Mouse (Mus musculus) mesoderm, embryonic 11.5 days (tissue): ENCODE results near the gene Tars2.

Experiments
- DNase-seq: peaks from one replicate; pipeline ENCODE4 v3.0.0-alpha.2; 2012; ENCODE audit warnings: low read depth, low spot score

The Tars2 gene

GRCm38 (mm10) chr3:95734092-95734702 lies 25.8 kb downstream of the Tars2 start:
- no peak for DNase-seq

- DNase-seq: no peak
Measured at GRCm38 (mm10) chr3:95732744-95733521, 27.1 kb downstream of the Tars2 start.

- DNase-seq: no peak
Measured at GRCm38 (mm10) chr3:95732297-95732696, 27.7 kb downstream of the Tars2 start.

DNA sequence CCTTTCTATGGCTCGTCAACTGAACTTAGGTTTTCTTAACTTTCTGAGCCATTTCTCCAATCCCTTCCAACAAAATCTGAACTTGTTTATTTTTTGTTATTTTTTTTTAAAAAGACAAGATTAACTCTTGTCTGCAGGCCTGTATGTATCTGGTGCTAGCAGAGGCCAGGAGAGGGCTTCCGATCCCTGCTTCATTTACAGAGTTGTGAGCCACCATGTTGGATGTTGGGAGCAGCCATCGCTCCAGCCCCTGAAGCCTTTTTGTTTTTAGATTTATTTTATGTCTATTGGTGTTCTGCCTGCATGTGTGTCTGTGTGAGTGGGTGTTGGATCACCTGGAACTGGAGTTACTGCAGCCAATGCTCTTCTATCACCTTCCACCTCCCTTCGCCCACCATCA lies 28.2 kb downstream of the Tars2 start:
- DNase-seq: no peak

- peak; percentile 38 for DNase-seq
Measured at GRCm38 (mm10) chr3:95730431-95730830, 29.6 kb downstream of the Tars2 start.

- no peak for DNase-seq
Measured at GRCm38 (mm10) chr3:95728906-95729305, 31.1 kb downstream of the Tars2 start.

- DNase-seq: no peak
Measured at GRCm38 (mm10) chr3:95726696-95727358, 33.2 kb downstream of the Tars2 start.

- no peak for DNase-seq
Measured at GRCm38 (mm10) chr3:95725863-95726262, 34.1 kb downstream of the Tars2 start.

- no peak for DNase-seq
Measured at GRCm38 (mm10) chr3:95722386-95722785, 37.6 kb downstream of the Tars2 start.

DNA sequence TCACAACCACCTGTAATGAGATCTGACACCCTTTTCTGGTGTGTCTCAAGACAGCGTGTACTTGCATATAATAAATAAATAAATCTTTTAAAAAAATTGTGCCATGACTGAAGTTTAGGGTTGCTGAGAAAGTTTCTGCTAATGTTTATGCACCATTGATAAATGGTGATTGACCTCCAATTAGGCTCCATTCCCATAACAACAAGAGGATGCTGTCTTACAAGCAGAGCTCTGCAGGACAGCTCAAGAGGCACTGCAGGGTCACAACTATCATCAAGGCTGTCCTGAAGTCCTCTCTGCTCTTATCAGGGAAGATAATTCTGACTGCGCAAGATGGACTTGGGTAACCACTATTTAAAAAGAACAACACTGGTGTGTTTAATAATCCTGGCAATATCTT lies 41.9 kb downstream of the Tars2 start:
- no peak for DNase-seq

DNA sequence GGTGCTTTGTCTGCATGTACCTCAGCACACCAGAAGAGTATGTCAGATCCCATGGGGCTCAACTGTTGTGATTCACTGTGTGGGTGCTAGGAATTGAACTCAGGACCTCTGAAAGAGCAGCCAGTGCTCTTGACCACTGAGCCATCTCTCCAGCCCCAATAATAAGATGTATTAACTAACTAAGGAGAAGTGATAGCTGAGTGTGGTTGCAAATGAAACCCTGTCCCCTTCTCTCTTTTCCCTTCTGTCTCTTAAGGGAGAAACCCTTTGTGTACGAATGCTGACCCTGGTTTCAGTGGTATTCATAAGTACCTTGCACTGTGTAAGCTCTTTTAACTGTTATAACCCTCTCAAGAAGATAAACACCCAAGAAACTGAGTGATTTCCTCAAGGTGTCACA lies 43.9 kb downstream of the Tars2 start:
- no peak for DNase-seq

GRCm38 (mm10) chr3:95709967-95710366 lies 50.0 kb downstream of the Tars2 start:
- no peak for DNase-seq

DNA sequence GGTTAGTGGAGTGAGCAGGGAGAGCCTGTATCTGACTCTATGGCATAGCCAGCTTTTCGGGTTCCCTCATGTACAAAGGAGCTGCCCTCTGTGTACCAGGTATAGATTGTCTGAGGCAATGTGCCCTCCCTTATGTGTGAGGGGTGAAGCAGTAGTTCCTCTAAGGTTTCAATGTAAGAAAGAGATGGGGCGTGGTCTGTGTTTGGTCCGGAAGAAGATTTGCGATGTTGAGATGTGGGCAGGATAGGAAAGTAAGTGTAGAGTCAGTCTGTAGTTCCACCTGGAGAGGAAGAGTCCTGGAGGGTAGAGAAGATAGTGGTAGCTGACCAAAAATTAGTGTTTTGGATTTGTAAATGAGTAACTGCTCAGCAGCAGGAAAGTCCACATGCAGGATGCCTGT lies 51.0 kb downstream of the Tars2 start:
- no peak for DNase-seq

DNA sequence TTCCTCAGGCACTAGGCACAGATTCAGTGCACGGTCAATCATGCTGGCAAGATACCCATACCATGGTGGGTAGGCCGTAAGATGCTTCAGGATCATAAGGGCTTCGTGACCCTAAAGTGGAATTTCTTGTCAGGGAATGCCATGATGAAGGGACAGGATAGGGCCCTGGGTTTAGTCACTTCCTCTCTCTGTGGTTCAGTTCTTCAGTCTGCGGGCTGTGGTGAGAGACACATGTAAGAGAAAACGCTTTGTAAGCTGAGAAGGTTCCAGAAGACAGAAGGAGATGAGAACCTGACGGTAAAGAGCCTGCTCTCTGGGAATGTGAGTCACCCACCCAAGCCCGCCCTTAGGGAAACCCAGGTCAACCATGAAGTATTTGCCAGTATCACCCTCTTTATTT lies 52.5 kb downstream of the Tars2 start:
- no peak for DNase-seq

DNA sequence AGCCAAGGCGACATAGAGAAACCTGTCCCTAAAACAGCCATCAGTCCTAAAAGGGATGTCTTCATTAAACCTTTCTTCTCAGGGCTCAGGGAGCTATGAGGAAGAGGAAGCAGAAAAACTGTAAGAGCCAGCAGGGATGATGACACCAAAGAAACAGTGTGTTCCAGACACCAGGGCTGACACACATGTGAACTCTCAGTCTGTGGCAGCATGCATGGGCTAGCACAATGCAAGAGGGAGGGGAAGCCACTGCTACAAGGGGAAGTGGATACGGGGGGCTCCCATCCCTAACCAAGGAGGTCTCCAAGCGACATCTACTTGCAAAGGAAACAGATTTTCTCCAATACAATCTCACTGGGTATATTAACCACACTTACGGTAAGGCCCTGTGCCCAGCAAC lies 53.7 kb downstream of the Tars2 start:
- DNase-seq: no peak

DNA sequence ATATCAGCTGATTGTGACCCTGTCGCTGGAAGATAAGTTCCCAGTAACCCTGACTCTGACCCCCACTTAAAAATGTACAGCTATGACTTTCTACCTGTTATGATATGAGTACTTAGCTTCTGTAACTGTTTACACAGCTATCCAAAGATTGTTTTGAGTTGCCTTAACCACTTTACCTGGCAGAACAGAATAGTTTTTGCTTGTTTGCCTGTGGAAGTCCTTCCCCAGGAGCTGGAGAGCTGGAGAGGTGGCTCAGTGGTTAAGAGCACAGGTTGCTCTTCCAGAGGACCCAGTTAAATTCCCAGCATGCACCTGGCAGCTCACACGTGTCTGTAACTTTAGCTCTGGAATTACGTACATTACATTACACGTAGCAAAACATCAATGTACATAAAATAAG lies 55.4 kb downstream of the Tars2 start:
- DNase-seq: no peak

DNA sequence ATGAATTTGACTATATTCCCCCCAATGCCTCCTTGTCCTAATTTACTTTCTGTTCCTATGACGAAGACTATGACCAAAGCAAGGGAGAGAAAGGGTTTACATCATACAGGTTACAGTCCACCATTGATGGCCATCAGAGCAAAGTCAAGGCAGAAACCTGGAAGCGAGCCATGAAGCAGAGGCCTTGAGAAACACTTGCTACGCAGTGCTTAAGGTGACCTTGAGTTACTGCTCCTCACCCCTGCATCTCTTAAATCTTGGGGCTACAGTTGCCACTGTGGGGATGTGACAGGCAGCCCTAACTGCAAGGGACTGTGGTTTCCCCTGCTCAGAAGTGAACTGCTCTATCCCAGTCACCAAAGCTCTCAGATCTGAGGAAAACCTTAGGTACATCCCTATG lies 56.7 kb downstream of the Tars2 start:
- DNase-seq: no peak

GRCm38 (mm10) chr3:95701877-95702540 lies 58.0 kb downstream of the Tars2 start:
- peak; percentile 83 for DNase-seq

DNA sequence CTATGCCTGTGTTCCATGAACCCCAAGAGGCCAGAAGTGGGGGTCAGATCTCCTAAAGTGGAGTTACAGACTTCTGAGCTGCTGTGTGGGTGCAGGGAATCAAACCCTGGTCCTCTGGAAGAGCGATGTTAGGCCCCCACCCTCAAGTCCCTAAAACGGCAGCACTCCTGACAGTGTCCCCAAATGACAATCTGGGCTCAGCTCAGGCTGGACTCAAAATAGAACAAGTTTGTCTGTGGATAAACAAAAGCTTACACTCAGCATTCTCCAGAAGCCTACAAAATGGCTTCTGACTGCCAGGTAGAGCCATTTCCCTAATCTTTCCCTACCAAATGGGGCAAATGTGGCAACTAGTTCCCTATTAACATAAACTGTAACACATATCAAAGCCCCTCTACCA lies 58.9 kb downstream of the Tars2 start:
- DNase-seq: no peak

DNA sequence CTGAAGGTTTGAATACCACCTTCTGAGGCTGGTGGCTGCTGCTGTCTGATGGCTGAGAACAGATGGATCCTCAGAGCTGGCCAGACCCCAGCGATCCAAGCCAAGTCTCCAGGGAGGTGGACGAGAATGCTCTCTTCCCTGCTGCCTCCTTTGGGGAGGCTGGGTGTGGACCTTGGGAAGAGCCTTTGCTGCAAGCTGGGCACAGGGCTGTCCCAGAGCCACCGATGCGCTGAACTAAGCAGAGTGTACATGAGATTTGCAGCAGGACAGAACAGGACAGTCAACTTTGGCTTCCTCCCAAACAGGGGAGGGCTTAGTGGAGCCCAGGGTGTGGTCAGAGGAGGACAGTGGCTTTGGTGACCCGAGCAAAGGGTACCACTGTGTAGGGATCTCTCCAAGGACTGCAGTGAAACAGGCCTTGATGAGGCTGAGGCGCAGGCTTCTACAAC lies 59.7 kb downstream of the Tars2 start:
- no peak for DNase-seq

DNA sequence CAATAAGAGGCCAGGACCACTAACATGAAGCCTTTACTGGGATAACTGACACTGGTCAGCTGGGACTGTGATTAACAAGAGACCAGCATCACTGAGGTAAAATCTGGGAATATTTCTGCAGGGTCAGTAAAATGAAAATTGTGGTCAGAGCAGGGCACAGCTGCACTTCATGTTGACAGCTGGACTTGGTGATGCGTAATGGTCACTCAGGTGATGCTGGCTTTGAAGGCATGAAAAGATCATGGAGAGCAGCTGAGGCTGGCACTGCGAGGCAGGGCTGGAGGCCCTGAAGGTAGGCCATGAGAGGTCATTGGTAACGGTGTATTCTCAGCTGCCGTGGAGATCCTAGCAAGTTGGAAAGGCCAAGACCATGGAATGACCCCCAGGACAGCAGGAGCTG lies 61.7 kb downstream of the Tars2 start:
- DNase-seq: no peak

GRCm38 (mm10) chr3:95696360-95696759 lies 63.6 kb downstream of the Tars2 start:
- DNase-seq: peak; percentile 73
